Mouse (Mus musculus): Measurements from ENCODE around the gene Elf2. TPM values are rescaled to one million over a fixed set of nuclear protein-coding genes. Genes with fewer than 3 reads are reported as not detected.

Elf2 gene
- polyA plus RNA-seq, 1 experiment from 2014 or later = 38.6 TPM

GRCm38 (mm10) chr3:51364703-51365516, 24.4 kb upstream of the Elf2 start:
- Histone ChIP-seq H3K27ac (ENCODE audit: low read depth, low read length) (no peak overlapping the region), H3K4me3 (ENCODE audit: low read depth, low read length) (peak overlapping the region; percentile 33), H3K9ac (ENCODE audit: low read depth, low read length) (no peak overlapping the region), H3K4me2 (replicated peaks; ENCODE audit: low read depth) (peak overlapping the region; percentile 73), H3K27me3 (replicated peaks; ENCODE audit: control insufficient read depth, insufficient read depth, low read length) (no peaks in the 10 kb centered on the region), H3K4me1 (replicated peaks; ENCODE audit: control insufficient read depth, insufficient read depth, low read length) (no peaks in the 10 kb centered on the region), H3K9me3 (ENCODE audit: control insufficient read depth) (no peaks in the 10 kb centered on the region), H3K36me3 (ENCODE audit: control insufficient read depth, insufficient read depth) (no peaks in the 10 kb centered on the region)
- peak; percentile 64 for ATAC-seq
- WGBS = 8% methylated on average over 31 of the region's 31 CpGs
- peak; percentile 93 for TF ChIP-seq CTCF (IDR thresholded peaks at IDR 0.05; ENCODE audit: low read depth)

GRCm38 (mm10) chr3:51361066-51361465, 20.6 kb upstream of the Elf2 start:
- no peak for TF ChIP-seq CTCF (IDR thresholded peaks at IDR 0.05; ENCODE audit: low read depth)
- H3K27me3 ChIP-seq (replicated peaks; ENCODE audit: control insufficient read depth, insufficient read depth, low read length) = no peaks in the 10 kb centered on the region
- H3K9ac ChIP-seq (ENCODE audit: low read depth, low read length) = no peak overlapping the region
- peaks cover 5% of the 10 kb centered on the region; the same call in 1 of the 2 replicates for H3K4me1 ChIP-seq (replicated peaks; ENCODE audit: control insufficient read depth, insufficient read depth, low read length)
- no peak overlapping the region for H3K4me3 ChIP-seq (ENCODE audit: low read depth, low read length)
- no peak for ATAC-seq
- WGBS = 31% methylated on average over 9 of the region's 9 CpGs
- H3K9me3 ChIP-seq (ENCODE audit: control insufficient read depth) = no peaks in the 10 kb centered on the region
- H3K36me3 ChIP-seq (ENCODE audit: control insufficient read depth, insufficient read depth) = no peaks in the 10 kb centered on the region
- no peak overlapping the region for H3K27ac ChIP-seq (ENCODE audit: low read depth, low read length)
- H3K4me2 ChIP-seq (replicated peaks; ENCODE audit: low read depth) = no peak overlapping the region

- Histone ChIP-seq H3K36me3 (ENCODE audit: control insufficient read depth, insufficient read depth) (no peaks in the 10 kb centered on the region), H3K4me1 (replicated peaks; ENCODE audit: control insufficient read depth, insufficient read depth, low read length) (peaks cover 5% of the 10 kb centered on the region; the same call in 1 of the 2 replicates), H3K4me3 (ENCODE audit: low read depth, low read length) (peak overlapping the region; percentile 61), H3K4me2 (replicated peaks; ENCODE audit: low read depth) (peak overlapping the region; percentile 87), H3K27me3 (replicated peaks; ENCODE audit: control insufficient read depth, insufficient read depth, low read length) (no peaks in the 10 kb centered on the region), H3K27ac (ENCODE audit: low read depth, low read length) (0 out of 2 replicates have a peak overlapping the region, but pooled peaks have one; percentile 84), H3K9me3 (ENCODE audit: control insufficient read depth) (no peaks in the 10 kb centered on the region), H3K9ac (ENCODE audit: low read depth, low read length) (no peak overlapping the region)
- ATAC-seq = no peak
- no peak for TF ChIP-seq CTCF (IDR thresholded peaks at IDR 0.05; ENCODE audit: low read depth)
- WGBS = 46% methylated on average over 14 of the region's 14 CpGs
These were observed 19.3 kb upstream of the Elf2 start for GRCm38 (mm10) chr3:51359558-51360307.

- H3K9me3 ChIP-seq (ENCODE audit: control insufficient read depth) = no peaks in the 10 kb centered on the region
- peak overlapping the region; percentile 66 for H3K9ac ChIP-seq (ENCODE audit: low read depth, low read length)
- peak overlapping the region; percentile 61 for H3K4me3 ChIP-seq (ENCODE audit: low read depth, low read length)
- peaks cover 5% of the 10 kb centered on the region; the same call in 1 of the 2 replicates for H3K4me1 ChIP-seq (replicated peaks; ENCODE audit: control insufficient read depth, insufficient read depth, low read length)
- peak overlapping the region; percentile 87 for H3K4me2 ChIP-seq (replicated peaks; ENCODE audit: low read depth)
- no peaks in the 10 kb centered on the region for H3K27me3 ChIP-seq (replicated peaks; ENCODE audit: control insufficient read depth, insufficient read depth, low read length)
- ATAC-seq = peak; percentile 69
- WGBS = under 1% methylated on average over 50 of the region's 50 CpGs
- TF ChIP-seq CTCF (IDR thresholded peaks at IDR 0.05; ENCODE audit: low read depth) = no peak
- H3K27ac ChIP-seq (ENCODE audit: low read depth, low read length) = peak overlapping the region; percentile 84
- no peaks in the 10 kb centered on the region for H3K36me3 ChIP-seq (ENCODE audit: control insufficient read depth, insufficient read depth)
These were observed 18.4 kb upstream of the Elf2 start for GRCm38 (mm10) chr3:51358660-51359557.

GRCm38 (mm10) chr3:51358181-51358580, 17.7 kb upstream of the Elf2 start:
- Histone ChIP-seq H3K4me3 (ENCODE audit: low read depth, low read length) (peak overlapping the region; percentile 61), H3K27ac (ENCODE audit: low read depth, low read length) (peak overlapping the region; percentile 84; the same call in 1 of the 2 replicates), H3K9ac (ENCODE audit: low read depth, low read length) (peak overlapping the region; percentile 66; the same call in 1 of the 2 replicates), H3K4me1 (replicated peaks; ENCODE audit: control insufficient read depth, insufficient read depth, low read length) (peaks cover 5% of the 10 kb centered on the region; the same call in 1 of the 2 replicates), H3K9me3 (ENCODE audit: control insufficient read depth) (no peaks in the 10 kb centered on the region), H3K27me3 (replicated peaks; ENCODE audit: control insufficient read depth, insufficient read depth, low read length) (no peaks in the 10 kb centered on the region), H3K4me2 (replicated peaks; ENCODE audit: low read depth) (peak overlapping the region; percentile 87), H3K36me3 (ENCODE audit: control insufficient read depth, insufficient read depth) (no peaks in the 10 kb centered on the region)
- 1% methylated on average over 15 of the region's 15 CpGs for WGBS
- no peak for TF ChIP-seq CTCF (IDR thresholded peaks at IDR 0.05; ENCODE audit: low read depth)
- peak; percentile 71 for ATAC-seq
